Mouse (Mus musculus): ENCODE measurements at regions not wholly inside any gene's neighbourhood (a gene's known extent, or its start where the extent isn't known, plus 50 kb on each side); places are given as distances from the start of the nearest gene placed in this dataset.

- WGBS = 63% methylated on average over 18 of the region's 18 CpGs
- H3K9me3 ChIP-seq (ENCODE audit: control insufficient read depth, low read length) = no peaks in the 10 kb centered on the region
- no peak for ATAC-seq (replicated peaks; ENCODE audit: low FRiP score)
- no peak overlapping the region for H3K4me2 ChIP-seq
- DNase-seq (ENCODE audit: low spot score) = no peak
- no peaks in the 10 kb centered on the region for H3K27me3 ChIP-seq (replicated peaks; ENCODE audit: control insufficient read depth, insufficient read depth, low read length)
- H3K36me3 ChIP-seq (ENCODE audit: control insufficient read depth, insufficient read depth, low read length) = no peaks in the 10 kb centered on the region
- H3K4me1 ChIP-seq (replicated peaks; ENCODE audit: control insufficient read depth, insufficient read depth, low read length) = no peaks in the 10 kb centered on the region; the same call in 1 of the 2 replicates
- no peak overlapping the region for H3K9ac ChIP-seq (ENCODE audit: low read depth, low read length)
- H3K4me3 ChIP-seq (ENCODE audit: low read depth, low read length) = no peak overlapping the region
- H3K27ac ChIP-seq (ENCODE audit: low read depth, low read length) = no peak overlapping the region
Observed at GRCm38 (mm10) chr12:107748481-107749380, 254.7 kb downstream of the Bcl11b start.

GRCm38 (mm10) chr12:107749381-107750085 lies 253.9 kb downstream of the Bcl11b start:
- H3K4me2 ChIP-seq = no peak overlapping the region
- no peaks in the 10 kb centered on the region for H3K27me3 ChIP-seq (replicated peaks; ENCODE audit: control insufficient read depth, insufficient read depth, low read length)
- H3K27ac ChIP-seq (ENCODE audit: low read depth, low read length) = no peak overlapping the region
- H3K4me3 ChIP-seq (ENCODE audit: low read depth, low read length) = no peak overlapping the region
- no peaks in the 10 kb centered on the region for H3K9me3 ChIP-seq (ENCODE audit: control insufficient read depth, low read length)
- H3K4me1 ChIP-seq (replicated peaks; ENCODE audit: control insufficient read depth, insufficient read depth, low read length) = no peaks in the 10 kb centered on the region; the same call in 1 of the 2 replicates
- ATAC-seq (replicated peaks; ENCODE audit: low FRiP score) (no peak), DNase-seq (ENCODE audit: low spot score) (no peak)
- WGBS = 80% methylated on average over 11 of the region's 11 CpGs
- H3K36me3 ChIP-seq (ENCODE audit: control insufficient read depth, insufficient read depth, low read length) = no peaks in the 10 kb centered on the region
- H3K9ac ChIP-seq (ENCODE audit: low read depth, low read length) = no peak overlapping the region

DNA sequence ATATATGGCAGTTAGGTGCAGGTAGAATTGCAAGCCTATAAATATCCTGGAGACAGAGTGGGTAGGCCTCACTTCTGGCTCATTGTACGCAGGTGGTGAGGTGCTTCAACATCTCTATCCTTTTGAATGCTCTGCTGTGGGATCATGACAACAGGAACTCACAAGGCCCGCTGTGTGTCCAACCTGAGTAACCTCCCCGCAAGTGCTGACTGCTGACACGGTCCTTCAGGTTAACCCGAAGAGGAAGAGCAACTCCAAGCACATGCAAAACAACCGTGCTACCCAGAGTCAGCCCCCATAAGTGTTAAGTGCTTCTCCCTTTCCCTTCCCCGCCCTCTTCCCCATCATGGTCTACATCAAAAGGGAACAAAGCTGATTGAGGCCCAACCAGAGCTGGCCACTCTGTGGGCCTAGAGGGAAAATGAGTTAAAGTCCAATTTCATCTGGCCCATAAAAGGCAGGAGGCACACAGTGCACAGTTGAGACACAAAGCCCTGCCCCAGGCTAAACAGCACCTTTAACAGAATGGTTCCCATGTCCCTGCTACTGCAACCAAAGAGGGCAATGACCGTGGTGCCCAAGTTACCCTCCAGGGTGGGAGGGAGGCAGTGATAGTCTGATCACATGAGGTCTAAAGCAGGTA lies 253.0 kb downstream of the Bcl11b start:
- 78% methylated on average over 8 of the region's 8 CpGs for WGBS
- Histone ChIP-seq H3K27me3 (replicated peaks; ENCODE audit: control insufficient read depth, insufficient read depth, low read length) (no peaks in the 10 kb centered on the region), H3K9ac (ENCODE audit: low read depth, low read length) (no peak overlapping the region), H3K4me3 (ENCODE audit: low read depth, low read length) (no peak overlapping the region), H3K4me1 (replicated peaks; ENCODE audit: control insufficient read depth, insufficient read depth, low read length) (no peaks in the 10 kb centered on the region; the same call in 1 of the 2 replicates), H3K36me3 (ENCODE audit: control insufficient read depth, insufficient read depth, low read length) (no peaks in the 10 kb centered on the region), H3K27ac (ENCODE audit: low read depth, low read length) (no peak overlapping the region), H3K4me2 (no peak overlapping the region), H3K9me3 (ENCODE audit: control insufficient read depth, low read length) (no peaks in the 10 kb centered on the region)
- DNase-seq (ENCODE audit: low spot score) = no peak
- ATAC-seq (replicated peaks; ENCODE audit: low FRiP score) = no peak

GRCm38 (mm10) chr12:107752126-107752525 lies 251.3 kb downstream of the Bcl11b start:
- WGBS = 70% methylated on average over 7 of the region's 7 CpGs
- H3K4me3 ChIP-seq (ENCODE audit: low read depth, low read length) = no peak overlapping the region
- H3K4me1 ChIP-seq (replicated peaks; ENCODE audit: control insufficient read depth, insufficient read depth, low read length) = no peaks in the 10 kb centered on the region; the same call in 1 of the 2 replicates
- no peaks in the 10 kb centered on the region for H3K27me3 ChIP-seq (replicated peaks; ENCODE audit: control insufficient read depth, insufficient read depth, low read length)
- no peak overlapping the region for H3K4me2 ChIP-seq
- no peak for DNase-seq (ENCODE audit: low spot score)
- H3K36me3 ChIP-seq (ENCODE audit: control insufficient read depth, insufficient read depth, low read length) = no peaks in the 10 kb centered on the region
- no peak overlapping the region for H3K9ac ChIP-seq (ENCODE audit: low read depth, low read length)
- no peaks in the 10 kb centered on the region for H3K9me3 ChIP-seq (ENCODE audit: control insufficient read depth, low read length)
- no peak overlapping the region for H3K27ac ChIP-seq (ENCODE audit: low read depth, low read length)
- ATAC-seq (replicated peaks; ENCODE audit: low FRiP score) = no peak

DNA sequence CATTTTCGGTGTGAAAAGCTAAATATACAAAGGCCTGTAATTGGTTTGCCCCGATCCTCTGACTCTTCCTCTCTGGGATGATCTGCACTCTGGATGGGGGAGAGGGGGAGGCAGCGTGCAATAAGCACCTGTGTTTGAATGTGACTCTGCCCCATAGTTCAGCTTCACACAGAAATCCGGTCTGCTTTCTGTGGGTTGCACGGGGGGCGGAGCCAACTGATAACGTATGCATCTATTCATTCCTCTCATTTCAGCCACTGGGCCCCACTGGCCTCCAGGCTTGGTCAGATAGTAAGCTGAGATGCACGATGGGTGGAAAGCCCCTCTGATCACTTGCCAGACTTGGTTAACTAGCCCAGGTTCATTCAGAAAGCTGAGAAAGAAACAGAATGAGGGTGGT lies 250.8 kb downstream of the Bcl11b start:
- WGBS = 36% methylated on average over 8 of the region's 8 CpGs
- DNase-seq (ENCODE audit: low spot score) = no peak

DNA sequence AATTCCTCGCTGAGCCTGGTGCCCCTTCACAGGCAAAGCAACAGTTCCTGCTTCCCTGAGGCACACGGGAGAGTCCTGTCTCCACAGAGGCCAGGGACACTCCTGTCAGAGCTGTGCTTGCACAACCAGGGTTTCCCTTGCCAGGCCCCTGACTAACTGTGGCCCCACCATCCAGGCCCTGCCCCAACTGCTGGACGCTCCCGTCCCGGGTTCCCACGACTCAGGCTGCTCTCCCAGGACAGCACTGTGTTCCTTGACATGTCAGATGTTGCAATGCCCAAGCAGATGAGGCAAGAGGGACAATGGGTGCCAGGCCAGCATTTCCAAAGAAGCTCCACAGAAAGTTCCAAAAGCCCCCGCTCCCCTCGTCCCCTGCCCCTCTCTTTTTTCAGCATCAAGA lies 250.4 kb downstream of the Bcl11b start:
- H3K4me2 ChIP-seq = no peak overlapping the region
- no peak for ATAC-seq (replicated peaks; ENCODE audit: low FRiP score)

More for the DNA sequence above, 250.8 kb downstream of the Bcl11b start:
- Histone ChIP-seq H3K9ac (ENCODE audit: low read depth, low read length) (no peak overlapping the region), H3K4me2 (no peak overlapping the region), H3K9me3 (ENCODE audit: control insufficient read depth, low read length) (no peaks in the 10 kb centered on the region), H3K4me1 (replicated peaks; ENCODE audit: control insufficient read depth, insufficient read depth, low read length) (no peaks in the 10 kb centered on the region; the same call in 1 of the 2 replicates), H3K27ac (ENCODE audit: low read depth, low read length) (no peak overlapping the region), H3K36me3 (ENCODE audit: control insufficient read depth, insufficient read depth, low read length) (no peaks in the 10 kb centered on the region), H3K27me3 (replicated peaks; ENCODE audit: control insufficient read depth, insufficient read depth, low read length) (no peaks in the 10 kb centered on the region), H3K4me3 (ENCODE audit: low read depth, low read length) (no peak overlapping the region)
- ATAC-seq (replicated peaks; ENCODE audit: low FRiP score) = no peak

DNA sequence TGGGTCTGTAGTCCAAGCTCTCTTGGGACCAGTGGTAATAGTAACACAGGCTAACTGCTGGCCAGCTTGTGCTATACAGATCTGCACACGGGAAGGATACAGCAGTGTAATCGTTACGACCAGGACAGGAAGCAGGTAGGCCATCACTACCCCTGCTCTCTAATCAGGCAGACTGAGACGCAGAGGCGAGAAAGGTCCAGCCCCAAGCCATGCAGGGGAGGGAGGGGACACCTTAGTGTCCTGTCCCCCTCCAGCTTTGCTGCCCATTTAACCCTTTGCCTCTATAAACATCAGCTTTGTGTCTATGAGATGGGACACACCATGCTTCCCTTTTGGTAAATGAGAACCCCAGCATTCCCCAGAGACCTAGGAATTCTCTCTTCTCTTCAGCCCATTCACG lies 249.9 kb downstream of the Bcl11b start:
- no peak overlapping the region for H3K4me3 ChIP-seq (ENCODE audit: low read depth, low read length)
- H3K36me3 ChIP-seq (ENCODE audit: control insufficient read depth, insufficient read depth, low read length) = no peaks in the 10 kb centered on the region
- no peak overlapping the region for H3K9ac ChIP-seq (ENCODE audit: low read depth, low read length)
- H3K27me3 ChIP-seq (replicated peaks; ENCODE audit: control insufficient read depth, insufficient read depth, low read length) = no peaks in the 10 kb centered on the region
- no peak overlapping the region for H3K27ac ChIP-seq (ENCODE audit: low read depth, low read length)
- peaks cover 4% of the 10 kb centered on the region; the same call in 1 of the 2 replicates for H3K4me1 ChIP-seq (replicated peaks; ENCODE audit: control insufficient read depth, insufficient read depth, low read length)
- DNase-seq (ENCODE audit: low spot score) (no peak), ATAC-seq (replicated peaks; ENCODE audit: low FRiP score) (no peak)
- H3K4me2 ChIP-seq = no peak overlapping the region
- H3K9me3 ChIP-seq (ENCODE audit: control insufficient read depth, low read length) = no peaks in the 10 kb centered on the region
- 53% methylated on average over 6 of the region's 6 CpGs for whole genome bisulfite sequencing

More for the DNA sequence above, 250.4 kb downstream of the Bcl11b start:
- Histone ChIP-seq H3K4me1 (replicated peaks; ENCODE audit: control insufficient read depth, insufficient read depth, low read length) (peaks cover under 1% of the 10 kb centered on the region; the same call in 1 of the 2 replicates), H3K36me3 (ENCODE audit: control insufficient read depth, insufficient read depth, low read length) (no peaks in the 10 kb centered on the region), H3K4me3 (ENCODE audit: low read depth, low read length) (no peak overlapping the region), H3K27me3 (replicated peaks; ENCODE audit: control insufficient read depth, insufficient read depth, low read length) (no peaks in the 10 kb centered on the region), H3K27ac (ENCODE audit: low read depth, low read length) (no peak overlapping the region), H3K9ac (ENCODE audit: low read depth, low read length) (no peak overlapping the region), H3K9me3 (ENCODE audit: control insufficient read depth, low read length) (no peaks in the 10 kb centered on the region)
- DNase-seq (ENCODE audit: low spot score) = no peak
- 60% methylated on average over 8 of the region's 8 CpGs for WGBS

GRCm38 (mm10) chr12:107754885-107755284 lies 248.5 kb downstream of the Bcl11b start:
- H3K36me3 ChIP-seq (ENCODE audit: control insufficient read depth, insufficient read depth, low read length) = no peaks in the 10 kb centered on the region
- ATAC-seq (replicated peaks; ENCODE audit: low FRiP score) (no peak), DNase-seq (ENCODE audit: low spot score) (no peak)
- H3K4me3 ChIP-seq (ENCODE audit: low read depth, low read length) = no peak overlapping the region
- H3K27ac ChIP-seq (ENCODE audit: low read depth, low read length) = no peak overlapping the region
- H3K9me3 ChIP-seq (ENCODE audit: control insufficient read depth, low read length) = no peaks in the 10 kb centered on the region
- H3K4me2 ChIP-seq = no peak overlapping the region
- no peak overlapping the region for H3K9ac ChIP-seq (ENCODE audit: low read depth, low read length)
- peaks cover 4% of the 10 kb centered on the region; the same call in 1 of the 2 replicates for H3K4me1 ChIP-seq (replicated peaks; ENCODE audit: control insufficient read depth, insufficient read depth, low read length)
- WGBS = 68% methylated on average over 8 of the region's 8 CpGs
- H3K27me3 ChIP-seq (replicated peaks; ENCODE audit: control insufficient read depth, insufficient read depth, low read length) = no peaks in the 10 kb centered on the region

All from liver, embryonic 11.5 days (tissue).